Mouse (Mus musculus) right cerebral cortex, adult 18-20 months (tissue): ENCODE measurements at regions not wholly inside any gene's neighbourhood (a gene's known extent, or its start where the extent isn't known, plus 50 kb on each side); places are given as distances from the start of the nearest gene placed in this dataset.
A peak's percentile ranks its signal among the peaks of the same experiment; 100 is the strongest.
"Not testable (repeated sequence)": the region's sequence is repeated elsewhere in the genome, so short reads cannot be mapped to it uniquely, and the experiment has no call there.

Experiments used
- DNase-seq: peaks from one replicate; pipeline ENCODE4 v3.0.0; 2022; ENCODE audit warnings: mixed read lengths

GRCm38 (mm10) chr1:23034271-23034670 lies 67.8 kb downstream of the 4933415F23Rik start:
- no peak for DNase-seq

GRCm38 (mm10) chr1:23023536-23023935 lies 78.5 kb downstream of the 4933415F23Rik start:
- DNase-seq: no peak

GRCm38 (mm10) chr1:23007784-23008490 lies 94.1 kb downstream of the 4933415F23Rik start:
- no peak for DNase-seq

- no peak for DNase-seq
Observed at GRCm38 (mm10) chr1:23004882-23005281, 97.2 kb downstream of the 4933415F23Rik start.

- DNase-seq: no peak
Observed at GRCm38 (mm10) chr1:22996665-22997064, 105.4 kb downstream of the 4933415F23Rik start.

GRCm38 (mm10) chr1:22989521-22990221 lies 112.4 kb downstream of the 4933415F23Rik start:
- DNase-seq: no peak

- no peak for DNase-seq
Observed at GRCm38 (mm10) chr1:22987521-22987920, 114.5 kb downstream of the 4933415F23Rik start.

GRCm38 (mm10) chr1:22984276-22984675 lies 117.8 kb downstream of the 4933415F23Rik start:
- DNase-seq: not testable (repeated sequence)

- no peak for DNase-seq
Observed at GRCm38 (mm10) chr1:22974917-22975316, 127.1 kb downstream of the 4933415F23Rik start.

GRCm38 (mm10) chr1:22943995-22944394 lies 138.2 kb upstream of the Rims1 start:
- DNase-seq: no peak

GRCm38 (mm10) chr1:22939816-22940215 lies 134.0 kb upstream of the Rims1 start:
- peak; percentile 74 for DNase-seq

GRCm38 (mm10) chr1:22931147-22931896 lies 125.5 kb upstream of the Rims1 start:
- DNase-seq: no peak

- DNase-seq: no peak
Observed at GRCm38 (mm10) chr1:22902992-22903391, 97.2 kb upstream of the Rims1 start.

- DNase-seq: no peak
Observed at GRCm38 (mm10) chr1:22901018-22901625, 95.3 kb upstream of the Rims1 start.

GRCm38 (mm10) chr1:22895099-22895498 lies 89.3 kb upstream of the Rims1 start:
- no peak for DNase-seq

- no peak for DNase-seq
Observed at GRCm38 (mm10) chr1:22862985-22863384, 57.2 kb upstream of the Rims1 start.
